Mouse (Mus musculus): Measurements from ENCODE around the gene Gkn1. TPM values are rescaled to one million over a fixed set of nuclear protein-coding genes. Genes with fewer than 3 reads are reported as not detected.

Gkn1 gene
- polyA plus RNA-seq, 1 experiment from 2014 or later, result not detected

- DNase-seq (ENCODE audit: low spot score, missing footprints) (no peak), ATAC-seq (ENCODE audit: low FRiP score) (no peak)
- Histone ChIP-seq H3K4me2 (no peak overlapping the region), H3K4me3 (ENCODE audit: low read depth, low read length) (no peak overlapping the region), H3K4me1 (ENCODE audit: control insufficient read depth, insufficient read depth, low read length) (peaks cover 2% of the 10 kb centered on the region; the same call in 1 of the 2 replicates), H3K9me3 (ENCODE audit: control insufficient read depth, low read length) (no peaks in the 10 kb centered on the region), H3K9ac (ENCODE audit: low read length) (no peak overlapping the region), H3K27ac (ENCODE audit: low read depth, low read length) (no peak overlapping the region), H3K27me3 (ENCODE audit: control insufficient read depth, insufficient read depth, low read length) (no peaks in the 10 kb centered on the region), H3K36me3 (ENCODE audit: control insufficient read depth, insufficient read depth, low read length) (no peaks in the 10 kb centered on the region)
- WGBS, result 60% methylated on average over 4 of the region's 4 CpGs
Observed at GRCm38 (mm10) chr6:87301991-87302390, 48.8 kb downstream of the Gkn1 start.

Other genes with a start within 250 kb of the Gkn1 start
- gene D6Ertd527e, start 246.2 kb downstream of the Gkn1 start, polyA plus RNA-seq (2014; fragmentation: Nextera tagmentation; extraction: Ambion mirVana), result 0.19 TPM in 1 of 2 replicates, not detected in the other
- 4.9 and 5.4 TPM in 2 replicates for gene Antxr1, start 15.1 kb downstream of the Gkn1 start, polyA plus RNA-seq (2014; fragmentation: Nextera tagmentation; extraction: Ambion mirVana)
- not detected in 2 replicates for gene Gkn2, start 22.4 kb upstream of the Gkn1 start, polyA plus RNA-seq (2014; fragmentation: Nextera tagmentation; extraction: Ambion mirVana)
- 0.42 TPM in 1 of 2 replicates, not detected in the other for gene Gkn3, start 38.0 kb upstream of the Gkn1 start, polyA plus RNA-seq (2014; fragmentation: Nextera tagmentation; extraction: Ambion mirVana)
- not detected in 2 replicates for gene Bmp10, start 78.1 kb upstream of the Gkn1 start, polyA plus RNA-seq (2014; fragmentation: Nextera tagmentation; extraction: Ambion mirVana)
- 1.7 and 2.3 TPM in 2 replicates for gene Arhgap25, start 182.3 kb upstream of the Gkn1 start, polyA plus RNA-seq (2014; fragmentation: Nextera tagmentation; extraction: Ambion mirVana)
- gene Prokr1, start 239.8 kb upstream of the Gkn1 start, polyA plus RNA-seq (2014; fragmentation: Nextera tagmentation; extraction: Ambion mirVana), result 3.1 and 3.5 TPM in 2 replicates

Measured in midbrain, embryonic 11.5 days (tissue).